Mouse (Mus musculus) bone marrow, adult 2 months (tissue): Measurements from ENCODE around the gene Ntrk3.

Experiments
- CTCF ChIP-seq: fragments of 200-500 bp; IDR thresholded peaks from 2 replicates; pipeline ENCODE4 v1.5.1; 2011; ENCODE audit warnings: low read length, control low read depth; ENCODE audit not compliant: control insufficient read depth, insufficient read depth
- POLR2A ChIP-seq: fragments of 200-500 bp; IDR thresholded peaks from 2 replicates; pipeline ENCODE4 v1.6.1; 2011; ENCODE audit warnings: low read depth, mild to moderate bottlenecking, control low read depth, low read length, borderline replicate concordance; ENCODE audit not compliant: control insufficient read depth

GRCm38 (mm10) chr7:78448841-78449240 is 289.0 kb downstream of the Ntrk3 start:
- TF ChIP-seq POLR2A, result no peak
- TF ChIP-seq CTCF, result no peak
